Mouse (Mus musculus): ENCODE measurements around the gene Usf2. TPM values are rescaled to one million over a fixed set of nuclear protein-coding genes. Genes with fewer than 3 reads are reported as not detected.

Gene Usf2
- total and polyA plus RNA-seq, 3 experiments = 69.9 to 132 (median 101) TPM

DNA sequence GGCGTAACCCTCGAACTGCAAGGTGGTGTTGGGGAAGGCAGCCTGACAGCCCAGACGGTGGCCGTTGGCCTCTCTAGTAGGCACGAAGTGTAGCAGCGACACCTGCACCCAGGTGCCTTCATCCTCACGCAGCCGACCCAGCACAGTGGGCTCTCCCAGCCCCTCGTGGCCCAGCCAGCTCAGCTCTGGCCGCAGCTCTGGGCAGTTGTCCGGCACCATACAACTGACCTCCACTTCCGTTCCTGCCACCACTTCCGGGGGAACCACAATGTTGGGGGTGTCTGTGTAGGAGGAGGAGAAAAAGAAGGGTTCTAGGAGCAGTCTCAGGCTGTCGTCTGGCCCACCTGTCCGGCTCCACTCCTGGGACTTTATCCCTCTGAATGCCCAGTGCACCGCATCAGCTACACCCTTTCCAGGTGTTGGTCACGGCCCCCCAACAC lies 47.6 kb downstream of the Usf2 start:
- H3K36me3 ChIP-seq (replicated peaks) = no peaks in the 10 kb centered on the region
- no peaks in the 10 kb centered on the region for H3K27me3 ChIP-seq (ENCODE audit: insufficient read depth, low read length)
- DNase-seq (ENCODE audit: low spot score) (no peak), ATAC-seq (ENCODE audit: extremely low read depth, insufficient number of reproducible peaks, low FRiP score, poor library complexity, severe bottlenecking) (no peak)
- no peak overlapping the region for H3K4me3 ChIP-seq (ENCODE audit: low read depth, low read length)
- no peaks in the 10 kb centered on the region for H3K9me3 ChIP-seq (replicated peaks)
- no peaks in the 10 kb centered on the region for H3K4me1 ChIP-seq (ENCODE audit: insufficient read depth, low read depth, low read length)
- no peak for TF ChIP-seq GATA2 (IDR thresholded peaks at IDR 0.05; ENCODE audit: borderline replicate concordance, low read depth, low read length)
- TF ChIP-seq CTCF (IDR thresholded peaks at IDR 0.05; ENCODE audit: low read depth, low read length) = no peak
- TF ChIP-seq POLR2AphosphoS5 (IDR thresholded peaks at IDR 0.05; ENCODE audit: insufficient replicate concordance, low read depth, low read length) = no peak
- no peak for TF ChIP-seq TAL1 (conservative IDR thresholded peaks at IDR 0.05; ENCODE audit: low read depth, low read length)
- no peak for TF ChIP-seq GATA1 (IDR thresholded peaks at IDR 0.05; ENCODE audit: borderline replicate concordance, low read length)

DNA sequence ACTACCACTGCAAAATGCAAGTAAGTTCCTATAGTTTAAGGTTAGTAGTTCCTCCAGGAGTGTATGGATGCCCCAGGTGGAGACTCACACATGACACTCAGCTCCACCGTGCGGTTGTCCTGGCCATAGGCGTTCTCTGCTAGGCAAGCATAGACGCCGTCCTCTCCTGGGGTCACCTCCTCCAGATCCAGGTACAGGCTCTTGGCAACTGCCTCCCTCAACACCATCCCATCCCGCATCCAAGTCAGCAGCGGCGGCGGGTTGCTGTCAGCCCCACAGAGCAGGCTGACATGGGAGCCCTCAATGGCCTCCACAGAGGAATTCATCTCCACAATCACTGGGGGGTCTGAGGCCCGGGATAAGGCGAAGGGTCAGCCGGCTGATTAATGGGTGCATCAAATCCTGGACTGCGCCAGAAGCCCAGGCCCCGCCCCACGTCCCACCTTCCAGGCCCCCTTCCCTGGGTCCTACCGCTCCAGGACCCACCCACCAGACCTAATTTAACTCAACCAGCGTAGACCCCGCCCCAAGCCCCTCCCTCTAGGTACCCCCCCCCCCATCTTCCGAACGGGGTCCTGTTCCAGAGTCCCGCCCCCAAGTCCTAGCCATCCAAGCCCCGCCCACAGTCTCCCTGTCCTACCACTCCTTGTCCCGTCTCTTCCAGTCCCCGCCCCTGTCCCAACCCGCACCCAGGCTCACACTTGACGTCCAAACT lies 48.2 kb downstream of the Usf2 start:
- no peaks in the 10 kb centered on the region for H3K4me1 ChIP-seq (ENCODE audit: insufficient read depth, low read depth, low read length)
- no peaks in the 10 kb centered on the region for H3K9me3 ChIP-seq (replicated peaks)
- H3K27me3 ChIP-seq (ENCODE audit: insufficient read depth, low read length) = no peaks in the 10 kb centered on the region
- TF ChIP-seq CTCF (IDR thresholded peaks at IDR 0.05; ENCODE audit: low read depth, low read length) = no peak
- H3K4me3 ChIP-seq (ENCODE audit: low read depth, low read length) = no peak overlapping the region
- ATAC-seq (ENCODE audit: extremely low read depth, insufficient number of reproducible peaks, low FRiP score, poor library complexity, severe bottlenecking) (no peak), DNase-seq (ENCODE audit: low spot score) (no peak)
- no peaks in the 10 kb centered on the region for H3K36me3 ChIP-seq (replicated peaks)

DNA sequence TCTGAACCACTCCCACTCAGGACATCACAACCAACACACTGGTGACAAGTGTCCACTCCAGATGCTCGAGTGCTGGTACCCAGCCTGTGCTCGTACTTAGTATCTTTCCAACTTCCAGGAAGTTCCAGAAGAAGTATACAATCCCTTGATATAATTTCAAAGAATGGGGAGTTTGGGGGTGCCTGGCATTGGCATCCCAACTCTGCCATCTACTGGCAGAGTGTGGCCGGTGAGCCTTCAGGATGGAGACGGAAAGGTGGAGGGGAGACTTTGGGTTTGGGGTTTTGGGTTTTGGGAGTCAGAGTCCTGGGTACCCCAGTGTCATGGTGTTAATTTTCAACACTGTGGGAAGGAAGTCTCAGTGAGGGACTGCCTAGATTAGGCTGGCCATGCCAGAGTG lies 52.6 kb downstream of the Usf2 start:
- TF ChIP-seq GATA1 (IDR thresholded peaks at IDR 0.05; ENCODE audit: borderline replicate concordance, low read length) (no peak), GATA2 (IDR thresholded peaks at IDR 0.05; ENCODE audit: borderline replicate concordance, low read depth, low read length) (no peak), CTCF (IDR thresholded peaks at IDR 0.05; ENCODE audit: low read depth, low read length) (no peak), TAL1 (conservative IDR thresholded peaks at IDR 0.05; ENCODE audit: low read depth, low read length) (no peak), POLR2AphosphoS5 (IDR thresholded peaks at IDR 0.05; ENCODE audit: insufficient replicate concordance, low read depth, low read length) (no peak)
- no peak for DNase-seq (ENCODE audit: low spot score)
- Histone ChIP-seq H3K4me3 (ENCODE audit: low read depth, low read length) (no peak overlapping the region), H3K27me3 (ENCODE audit: insufficient read depth, low read length) (peaks cover 4% of the 10 kb centered on the region; the same call in 1 of the 2 replicates), H3K4me1 (ENCODE audit: insufficient read depth, low read depth, low read length) (no peaks in the 10 kb centered on the region), H3K9me3 (replicated peaks) (no peaks in the 10 kb centered on the region), H3K36me3 (replicated peaks) (no peaks in the 10 kb centered on the region)
- ATAC-seq (ENCODE audit: extremely low read depth, insufficient number of reproducible peaks, low FRiP score, poor library complexity, severe bottlenecking) = no peak

Other genes with a start within 250 kb of the Usf2 start
Only the 20 nearest of the 23 such genes appear.
- gene Sbsn, start 205.3 kb downstream of the Usf2 start, total RNA-seq (2014; fragmentation: Nextera tagmentation) = 5.4 and 5.7 TPM in 2 replicates
- gene Sbsn, start 205.3 kb downstream of the Usf2 start, total RNA-seq (2017) = 0.52 and 5.1 TPM in 2 replicates
- 0.96 and 1.5 TPM in 2 replicates for gene Sbsn, start 205.3 kb downstream of the Usf2 start, polyA plus RNA-seq (2012)
- not detected in 2 replicates for gene Dmkn, start 193.0 kb downstream of the Usf2 start, total RNA-seq (2014; fragmentation: Nextera tagmentation)
- 0.44 TPM in 1 of 2 replicates, not detected in the other for gene Dmkn, start 193.0 kb downstream of the Usf2 start, total RNA-seq (2017)
- not detected in 2 replicates for gene Dmkn, start 193.0 kb downstream of the Usf2 start, polyA plus RNA-seq (2012)
- gene Krtdap, start 168.9 kb downstream of the Usf2 start, total RNA-seq (2014; fragmentation: Nextera tagmentation) = not detected in 2 replicates
- not detected in 2 replicates for gene Krtdap, start 168.9 kb downstream of the Usf2 start, total RNA-seq (2017)
- not detected in 2 replicates for gene Krtdap, start 168.9 kb downstream of the Usf2 start, polyA plus RNA-seq (2012)
- not detected in 2 replicates for gene Ffar2, start 133.0 kb downstream of the Usf2 start, total RNA-seq (2014; fragmentation: Nextera tagmentation)
- 0.23 and 0.33 TPM in 2 replicates for gene Ffar2, start 133.0 kb downstream of the Usf2 start, total RNA-seq (2017)
- gene Ffar2, start 133.0 kb downstream of the Usf2 start, polyA plus RNA-seq (2012) = 0.31 and 0.34 TPM in 2 replicates
- gene Ffar3, start 100.6 kb downstream of the Usf2 start, total RNA-seq (2014; fragmentation: Nextera tagmentation) = not detected in 2 replicates
- 0.12 TPM in 1 of 2 replicates, not detected in the other for gene Ffar3, start 100.6 kb downstream of the Usf2 start, total RNA-seq (2017)
- gene Ffar3, start 100.6 kb downstream of the Usf2 start, polyA plus RNA-seq (2012) = not detected in 2 replicates
- gene Ffar1, start 95.2 kb downstream of the Usf2 start, total RNA-seq (2014; fragmentation: Nextera tagmentation) = not detected in 2 replicates
- gene Ffar1, start 95.2 kb downstream of the Usf2 start, total RNA-seq (2017) = 0.06 and 0.11 TPM in 2 replicates
- not detected in 2 replicates for gene Ffar1, start 95.2 kb downstream of the Usf2 start, polyA plus RNA-seq (2012)
- gene Cd22, start 76.5 kb downstream of the Usf2 start, total RNA-seq (2014; fragmentation: Nextera tagmentation) = not detected in 2 replicates
- 0.22 TPM in 1 of 2 replicates, not detected in the other for gene Cd22, start 76.5 kb downstream of the Usf2 start, total RNA-seq (2017)
- not detected in 2 replicates for gene Cd22, start 76.5 kb downstream of the Usf2 start, polyA plus RNA-seq (2012)
- not detected in 2 replicates for gene Mag, start 41.9 kb downstream of the Usf2 start, total RNA-seq (2014; fragmentation: Nextera tagmentation)
- not detected in 2 replicates for gene Mag, start 41.9 kb downstream of the Usf2 start, total RNA-seq (2017)
- not detected in 2 replicates for gene Mag, start 41.9 kb downstream of the Usf2 start, polyA plus RNA-seq (2012)
- gene Hamp2, start 32.1 kb downstream of the Usf2 start, total RNA-seq (2014; fragmentation: Nextera tagmentation) = not detected in 2 replicates
- not detected in 2 replicates for gene Hamp2, start 32.1 kb downstream of the Usf2 start, total RNA-seq (2017)
- gene Hamp2, start 32.1 kb downstream of the Usf2 start, polyA plus RNA-seq (2012) = not detected in 2 replicates
- not detected in 2 replicates for gene Hamp, start 12.8 kb downstream of the Usf2 start, total RNA-seq (2014; fragmentation: Nextera tagmentation)
- not detected in 2 replicates for gene Hamp, start 12.8 kb downstream of the Usf2 start, total RNA-seq (2017)
- not detected in 2 replicates for gene Hamp, start 12.8 kb downstream of the Usf2 start, polyA plus RNA-seq (2012)
- not detected in 2 replicates for gene Lsr, start 16.7 kb upstream of the Usf2 start, total RNA-seq (2014; fragmentation: Nextera tagmentation)
- gene Lsr, start 16.7 kb upstream of the Usf2 start, total RNA-seq (2017) = 0.11 TPM in 1 of 2 replicates, not detected in the other
- not detected in 2 replicates for gene Lsr, start 16.7 kb upstream of the Usf2 start, polyA plus RNA-seq (2012)
- gene Fam187b, start 17.0 kb upstream of the Usf2 start, total RNA-seq (2014; fragmentation: Nextera tagmentation) = not detected in 2 replicates
- 0.12 and 0.27 TPM in 2 replicates for gene Fam187b, start 17.0 kb upstream of the Usf2 start, total RNA-seq (2017)
- gene Fam187b, start 17.0 kb upstream of the Usf2 start, polyA plus RNA-seq (2012) = 0.03 TPM in 1 of 2 replicates, not detected in the other
- gene Fxyd5, start 85.7 kb upstream of the Usf2 start, total RNA-seq (2014; fragmentation: Nextera tagmentation) = 0.75 and 1.7 TPM in 2 replicates
- 3.3 and 3.4 TPM in 2 replicates for gene Fxyd5, start 85.7 kb upstream of the Usf2 start, total RNA-seq (2017)
- gene Fxyd5, start 85.7 kb upstream of the Usf2 start, polyA plus RNA-seq (2012) = 1.2 and 1.8 TPM in 2 replicates
- not detected in 2 replicates for gene Fxyd7, start 94.7 kb upstream of the Usf2 start, total RNA-seq (2014; fragmentation: Nextera tagmentation)
- not detected in 2 replicates for gene Fxyd7, start 94.7 kb upstream of the Usf2 start, total RNA-seq (2017)
- not detected in 2 replicates for gene Fxyd7, start 94.7 kb upstream of the Usf2 start, polyA plus RNA-seq (2012)
- not detected in 2 replicates for gene Fxyd1, start 100.4 kb upstream of the Usf2 start, total RNA-seq (2014; fragmentation: Nextera tagmentation)
- gene Fxyd1, start 100.4 kb upstream of the Usf2 start, total RNA-seq (2017) = 0.35 TPM in 1 of 2 replicates, not detected in the other
- not detected in 2 replicates for gene Fxyd1, start 100.4 kb upstream of the Usf2 start, polyA plus RNA-seq (2012)
- gene Lgi4, start 102.5 kb upstream of the Usf2 start, total RNA-seq (2014; fragmentation: Nextera tagmentation) = not detected in 2 replicates
- 0.05 TPM in 1 of 2 replicates, not detected in the other for gene Lgi4, start 102.5 kb upstream of the Usf2 start, total RNA-seq (2017)
- not detected in 2 replicates for gene Lgi4, start 102.5 kb upstream of the Usf2 start, polyA plus RNA-seq (2012)
- gene Fxyd3, start 119.9 kb upstream of the Usf2 start, total RNA-seq (2014; fragmentation: Nextera tagmentation) = not detected in 2 replicates
- gene Fxyd3, start 119.9 kb upstream of the Usf2 start, total RNA-seq (2017) = 0.06 and 0.16 TPM in 2 replicates
- gene Fxyd3, start 119.9 kb upstream of the Usf2 start, polyA plus RNA-seq (2012) = not detected in 2 replicates
- gene Hpn, start 158.5 kb upstream of the Usf2 start, total RNA-seq (2014; fragmentation: Nextera tagmentation) = not detected in 2 replicates
- 0.87 TPM in 1 of 2 replicates, not detected in the other for gene Hpn, start 158.5 kb upstream of the Usf2 start, total RNA-seq (2017)
- gene Hpn, start 158.5 kb upstream of the Usf2 start, polyA plus RNA-seq (2012) = not detected in 2 replicates
- not detected in 2 replicates for gene Scn1b, start 170.2 kb upstream of the Usf2 start, total RNA-seq (2014; fragmentation: Nextera tagmentation)
- gene Scn1b, start 170.2 kb upstream of the Usf2 start, total RNA-seq (2017) = not detected in 2 replicates
- not detected in 2 replicates for gene Scn1b, start 170.2 kb upstream of the Usf2 start, polyA plus RNA-seq (2012)
- gene Gramd1a, start 199.1 kb upstream of the Usf2 start, total RNA-seq (2014; fragmentation: Nextera tagmentation) = 38.4 and 52.7 TPM in 2 replicates
- 19.2 and 19.4 TPM in 2 replicates for gene Gramd1a, start 199.1 kb upstream of the Usf2 start, total RNA-seq (2017)
- 56.7 and 65.4 TPM in 2 replicates for gene Gramd1a, start 199.1 kb upstream of the Usf2 start, polyA plus RNA-seq (2012)

Data from G1E (cell line).